20 mouse cellular contexts compared by ENCODE assay signal in genomic region chr17:45499516-45499915, GRCm38 (mm10). TPM values are rescaled to one million over a fixed set of nuclear protein-coding genes. Genes with fewer than 3 reads are reported as not detected.
"Had no signal": no experiment of that assay in that cellular context is flagged by ENCODE, and none has a peak within 500 bp of the region (broad histone marks: within the 10 kb centered on the region; RNA-seq: fewer than 3 reads in every experiment).

No protein-coding gene starts in this region.

- H3K36me3 ChIP-seq: midbrain, embryonic 13.5 days; neural tube, embryonic 12.5 days; stomach, embryonic 15.5 days had no signal

- H3K4me2 ChIP-seq: lung, embryonic 14.5 days; midbrain, embryonic 11.5 days; midbrain, embryonic 13.5 days; neural tube, embryonic 12.5 days; stomach, embryonic 15.5 days had no signal

- DNase-seq: lung, adult 18-20 months; lung, embryonic 14.5 days; lung, postnatal 10 days; right cerebral cortex, postnatal 14 days; thymus, adult 2 months; thymus, postnatal 25 days; thymus, postnatal 4 days had no signal

- H3K9ac ChIP-seq: lung, embryonic 14.5 days; midbrain, embryonic 13.5 days; neural tube, embryonic 12.5 days; stomach, embryonic 15.5 days had no signal

- H3K4me3 ChIP-seq: megakaryocyte, embryonic 14.5 days; midbrain, embryonic 13.5 days; neural tube, embryonic 12.5 days; stomach, embryonic 15.5 days had no signal

- H3K9me3 ChIP-seq: megakaryocyte, embryonic 14.5 days; midbrain, embryonic 13.5 days; neural tube, embryonic 12.5 days; stomach, embryonic 15.5 days had no signal

- H3K27me3 ChIP-seq: midbrain, embryonic 13.5 days; neural tube, embryonic 12.5 days; stomach, embryonic 15.5 days had no signal

- H3K27ac ChIP-seq: macrophage; midbrain, embryonic 13.5 days; neural tube, embryonic 12.5 days; stomach, embryonic 15.5 days; stomach, postnatal 0 days had no signal

- ATAC-seq: midbrain, embryonic 13.5 days; midbrain, embryonic 16.5 days had no signal

- H3K4me1 ChIP-seq: neural tube, embryonic 12.5 days had no signal

RNA-seq across cellular contexts. Expression of gene Tcte1, which starts 23.7 kb away (rescaled TPM):
- total RNA-seq: megakaryocyte progenitor cell, adult 5-6 weeks; monocyte, adult 5-6 weeks; neutrophil, adult 5-6 weeks had no signal
- polyA plus RNA-seq: macrophage; urinary bladder, adult 2 months had no signal

RNA-seq across cellular contexts. Expression of gene Spats1, which starts 24.3 kb away (rescaled TPM):
- total RNA-seq: megakaryocyte progenitor cell, adult 5-6 weeks; monocyte, adult 5-6 weeks; neutrophil, adult 5-6 weeks had no signal
- polyA plus RNA-seq: macrophage; spleen, adult 2 months had no signal

RNA-seq across cellular contexts. Expression of gene Tmem151b, which starts 50.0 kb away (rescaled TPM):
- total RNA-seq: monocyte, adult 5-6 weeks had no signal
